Mouse (Mus musculus) midbrain, postnatal 0 days (tissue): Measurements from ENCODE around the gene Oxct1. TPM values are rescaled to one million over a fixed set of nuclear protein-coding genes. Genes with fewer than 3 reads are reported as not detected.

Experiments
- ATAC-seq: fragments of 200-750 bp; cut with Nextera tagmentation; 2 replicates; pipeline ENCODE4 v1.8.0; 2017; ENCODE audit warnings: moderate number of reproducible peaks, mild to moderate bottlenecking, moderate TSS enrichment, moderate library complexity; ENCODE audit not compliant: low FRiP score
- DNase-seq: peaks from one replicate; pipeline ENCODE4 v3.0.0-alpha.2; 2015; ENCODE audit warnings: low spot score
- H3K27ac ChIP-seq: fragments of 300-500 bp; sonication (generic); 2 replicates; pipeline ENCODE4 v1.5.1; 2014; ENCODE audit warnings: low read depth, mild to moderate bottlenecking, low read length, mixed read lengths
- H3K27me3 ChIP-seq: fragments of 300-500 bp; sonication (generic); 2 replicates; pipeline ENCODE4 v1.6.1; 2014; ENCODE audit warnings: low read length, control low read depth, mixed read lengths; ENCODE audit not compliant: insufficient read depth
- H3K36me3 ChIP-seq: fragments of 300-500 bp; sonication (generic); 2 replicates; pipeline ENCODE4 v1.6.1; 2014; ENCODE audit warnings: low read length, control low read depth, mixed read lengths; ENCODE audit not compliant: insufficient read depth
- H3K4me1 ChIP-seq: fragments of 300-500 bp; sonication (generic); 2 replicates; pipeline ENCODE4 v1.6.1; 2014; ENCODE audit warnings: mild to moderate bottlenecking, control low read depth, antibody characterized with exemption, low read length, mixed read lengths; ENCODE audit not compliant: insufficient read depth
- H3K4me2 ChIP-seq: fragments of 300-500 bp; sonication (generic); 2 replicates; pipeline ENCODE4 v1.6.1; 2014; ENCODE audit warnings: low read depth, mild to moderate bottlenecking, low read length, mixed read lengths; ENCODE audit not compliant: poor library complexity, severe bottlenecking
- H3K4me3 ChIP-seq: fragments of 300-500 bp; sonication (generic); 2 replicates; pipeline ENCODE4 v1.5.1; 2014; ENCODE audit warnings: low read depth, mild to moderate bottlenecking, low read length, moderate library complexity
- H3K9ac ChIP-seq: fragments of 300-500 bp; sonication (generic); replicated peaks from 2 replicates; pipeline ENCODE4 v1.6.1; 2014; ENCODE audit warnings: mild to moderate bottlenecking, low read length, moderate library complexity, mixed read lengths; ENCODE audit not compliant: poor library complexity, severe bottlenecking
- H3K9me3 ChIP-seq: fragments of 300-500 bp; sonication (generic); 2 replicates; pipeline ENCODE4 v1.6.1; 2016; ENCODE audit warnings: low read length, control low read depth
- CTCF ChIP-seq: IDR thresholded peaks from 2 replicates; pipeline ENCODE4 v1.5.1; 2016; ENCODE audit warnings: antibody characterized with exemption, mild to moderate bottlenecking
- WGBS: fragments of 180-500 bp; shearing (Covaris S2); extraction: QIAGEN DNeasy Blood & Tissue Kit; methylation state at CpG from one replicate; pipeline ENCODE4 v1.1.7; 2014; 5-methylcytosine and 5-hydroxymethylcytosine counted together
- polyA plus RNA-seq: library from polyadenylated mRNA; unstranded; fragments of >200 nt; fragmentation: Nextera tagmentation; extraction: Ambion mirVana; gene quantifications from 2 replicates; pipeline ENCODE4 v1.2.1, GENCODE M21; 2015
- total RNA-seq: library from RNA; depleted of rRNA; stranded (reverse); fragments of >200 nt; gene quantifications from 2 replicates; pipeline ENCODE4 v1.2.3, GENCODE M21; 2014

The Oxct1 gene
- total and polyA plus RNA-seq, 2 experiments from 2014 or later, result 240 to 461 TPM

- DNase-seq, result no peak
- 90% methylated on average over 12 of the region's 12 CpGs for WGBS
- Histone ChIP-seq H3K27ac (no peak overlapping the region), H3K4me3 (no peak overlapping the region), H3K36me3 (peaks cover 16% of the 10 kb centered on the region), H3K4me2 (no peak overlapping the region), H3K27me3 (no peaks in the 10 kb centered on the region), H3K4me1 (no peaks in the 10 kb centered on the region), H3K9ac (no peak overlapping the region), H3K9me3 (no peaks in the 10 kb centered on the region)
- no peak for ATAC-seq
- TF ChIP-seq CTCF, result no peak
Measured at GRCm38 (mm10) chr15:4104319-4104718, 78.1 kb downstream of the Oxct1 start.

- no peak overlapping the region for H3K4me2 ChIP-seq
- ATAC-seq (no peak), DNase-seq (peak; percentile 37)
- no peaks in the 10 kb centered on the region for H3K27me3 ChIP-seq
- TF ChIP-seq CTCF, result no peak
- peaks cover 11% of the 10 kb centered on the region; the same call in 1 of the 2 replicates for H3K36me3 ChIP-seq
- H3K4me3 ChIP-seq, result no peak overlapping the region
- WGBS, result 57% methylated on average over 4 of the region's 4 CpGs
- no peaks in the 10 kb centered on the region for H3K9me3 ChIP-seq
- no peaks in the 10 kb centered on the region for H3K4me1 ChIP-seq
- H3K27ac ChIP-seq, result no peak overlapping the region
- no peak overlapping the region for H3K9ac ChIP-seq
Measured at GRCm38 (mm10) chr15:4105498-4105897, 79.3 kb downstream of the Oxct1 start.

GRCm38 (mm10) chr15:4119962-4120361 lies 93.8 kb downstream of the Oxct1 start:
- no peak for ATAC-seq
- WGBS, result 92% methylated on average over 6 of the region's 6 CpGs

GRCm38 (mm10) chr15:4124648-4125047 lies 98.5 kb downstream of the Oxct1 start:
- ATAC-seq (no peak), DNase-seq (no peak)
- no peak overlapping the region for H3K9ac ChIP-seq
- H3K4me2 ChIP-seq, result no peak overlapping the region
- no peaks in the 10 kb centered on the region for H3K9me3 ChIP-seq
- 0 out of 2 replicates have a peak, but pooled peaks cover 17% of the 10 kb centered on the region for H3K36me3 ChIP-seq
- H3K27ac ChIP-seq, result no peak overlapping the region
- no peak overlapping the region for H3K4me3 ChIP-seq
- 51% methylated on average over 3 of the region's 3 CpGs for WGBS
- H3K27me3 ChIP-seq, result no peaks in the 10 kb centered on the region
- H3K4me1 ChIP-seq, result no peaks in the 10 kb centered on the region
- no peak for TF ChIP-seq CTCF

More at GRCm38 (mm10) chr15:4119962-4120361, 93.8 kb downstream of the Oxct1 start:
- no peak overlapping the region for H3K9ac ChIP-seq
- no peak overlapping the region for H3K4me3 ChIP-seq
- no peaks in the 10 kb centered on the region for H3K4me1 ChIP-seq
- no peak for TF ChIP-seq CTCF
- H3K4me2 ChIP-seq, result no peak overlapping the region
- DNase-seq, result no peak
- no peaks in the 10 kb centered on the region for H3K27me3 ChIP-seq
- 0 out of 2 replicates have a peak, but pooled peaks cover under 1% of the 10 kb centered on the region for H3K36me3 ChIP-seq
- no peak overlapping the region for H3K27ac ChIP-seq
- no peaks in the 10 kb centered on the region for H3K9me3 ChIP-seq

GRCm38 (mm10) chr15:4138524-4138923 lies 112.3 kb downstream of the Oxct1 start:
- Histone ChIP-seq H3K4me3 (no peak overlapping the region), H3K27me3 (no peaks in the 10 kb centered on the region), H3K9ac (no peak overlapping the region), H3K27ac (no peak overlapping the region), H3K4me2 (no peak overlapping the region), H3K9me3 (no peaks in the 10 kb centered on the region), H3K4me1 (no peaks in the 10 kb centered on the region), H3K36me3 (0 out of 2 replicates have a peak, but pooled peaks cover 8% of the 10 kb centered on the region)
- WGBS, result 0% methylated on average over 1 of the region's 1 CpGs
- no peak for TF ChIP-seq CTCF
- no peak for ATAC-seq
- no peak for DNase-seq

GRCm38 (mm10) chr15:4139516-4139915 lies 113.3 kb downstream of the Oxct1 start:
- Histone ChIP-seq H3K4me3 (no peak overlapping the region), H3K27me3 (no peaks in the 10 kb centered on the region), H3K4me2 (no peak overlapping the region), H3K27ac (no peak overlapping the region), H3K9ac (no peak overlapping the region), H3K36me3 (peaks cover 13% of the 10 kb centered on the region; the same call in 1 of the 2 replicates), H3K9me3 (no peaks in the 10 kb centered on the region), H3K4me1 (no peaks in the 10 kb centered on the region)
- 0 out of 2 replicates have a peak, but pooled peaks have one; percentile 49 for ATAC-seq
- no peak for DNase-seq
- WGBS, result 80% methylated on average over 12 of the region's 12 CpGs
- no peak for TF ChIP-seq CTCF
